Mouse (Mus musculus): ENCODE results near the gene Gm8453.
"Not testable (repeated sequence)": the region's sequence is repeated elsewhere in the genome, so short reads cannot be mapped to it uniquely, and the experiment has no call there.

GRCm38 (mm10) chr7:22201164-22201563, 28.1 kb downstream of the Gm8453 start, which contains the start of gene Gm8653:
- TF ChIP-seq CHD2 (IDR thresholded peaks at IDR 0.05; ENCODE audit: low read length); CTCF (IDR thresholded peaks at IDR 0.05 in 2 of 3, conservative IDR thresholded peaks at IDR 0.05 in 1 of 3; ENCODE audit: control insufficient read depth in 1 of 3, insufficient read depth in 1 of 3, low read depth in 2 of 3, low read length in 3 of 3, poor library complexity in 1 of 3, severe bottlenecking in 1 of 3); ZNF384 (IDR thresholded peaks at IDR 0.05; ENCODE audit: low read depth, low read length); MAFK (IDR thresholded peaks at IDR 0.05; ENCODE audit: borderline replicate concordance, low read depth, low read length): not testable (repeated sequence)
